Mouse (Mus musculus): ENCODE measurements around the gene Prkcd.

Prkcd gene

DNA sequence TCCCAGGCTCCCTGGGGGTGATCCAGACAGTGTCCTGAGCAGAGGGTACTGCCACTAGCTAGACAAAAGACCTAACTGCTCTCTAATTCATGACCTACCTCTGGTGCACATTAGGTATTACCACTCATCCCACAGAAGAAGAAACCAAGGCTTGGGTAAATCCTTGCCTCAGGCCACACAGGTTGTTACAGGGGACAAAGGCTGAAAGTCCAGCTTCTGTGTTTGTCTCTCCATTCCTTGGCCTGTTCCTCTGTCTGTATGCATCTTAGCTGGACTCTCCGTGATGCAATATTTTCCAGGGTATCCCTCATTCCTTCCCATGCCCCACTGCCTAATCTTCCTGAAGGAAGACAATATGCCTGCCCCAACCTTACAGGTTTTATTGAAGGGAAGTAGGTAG, 8.4 kb upstream of the Prkcd start:
- no peak for DNase-seq (ENCODE audit: low spot score)

DNA sequence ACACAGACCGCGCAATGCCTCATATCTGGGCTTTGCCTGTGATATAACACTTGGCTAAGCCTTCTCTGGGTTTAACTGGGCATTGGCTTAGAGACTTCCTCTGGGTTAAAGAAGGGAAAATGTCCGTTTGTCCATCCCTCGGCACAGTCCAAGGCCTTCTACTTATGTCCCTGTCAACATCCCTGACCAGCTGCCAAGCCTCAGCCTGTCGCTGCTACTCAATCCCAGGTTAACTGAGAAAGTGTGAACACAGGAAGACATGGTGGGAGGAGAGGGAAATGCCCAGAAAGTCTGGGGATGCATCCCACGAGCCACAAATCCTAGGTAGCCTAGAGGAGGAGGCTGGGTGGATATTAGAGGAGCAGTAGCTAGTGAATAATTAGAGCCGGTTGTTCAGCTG, 7.7 kb upstream of the Prkcd start:
- DNase-seq (ENCODE audit: low spot score) = no peak

DNA sequence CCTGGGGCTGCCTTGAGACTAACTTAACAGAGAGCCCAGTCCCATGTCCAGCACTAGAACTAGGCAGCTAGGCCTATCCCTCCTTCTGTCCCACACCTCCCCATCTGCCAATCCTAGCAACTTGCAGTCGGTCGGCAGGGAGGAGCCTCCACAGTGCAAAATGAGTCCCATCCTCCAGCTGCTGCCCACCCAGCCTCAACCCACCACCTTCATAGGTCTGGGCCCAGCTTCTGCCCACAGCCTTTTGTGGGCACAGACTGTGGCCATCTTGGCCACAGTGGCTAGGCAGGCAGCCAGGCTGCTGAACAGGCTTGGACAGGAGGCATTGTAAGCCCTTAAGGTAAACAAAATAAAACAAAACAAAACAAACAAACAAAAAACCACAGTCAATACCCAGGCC, 5.8 kb upstream of the Prkcd start:
- no peak for DNase-seq (ENCODE audit: low spot score)

DNA sequence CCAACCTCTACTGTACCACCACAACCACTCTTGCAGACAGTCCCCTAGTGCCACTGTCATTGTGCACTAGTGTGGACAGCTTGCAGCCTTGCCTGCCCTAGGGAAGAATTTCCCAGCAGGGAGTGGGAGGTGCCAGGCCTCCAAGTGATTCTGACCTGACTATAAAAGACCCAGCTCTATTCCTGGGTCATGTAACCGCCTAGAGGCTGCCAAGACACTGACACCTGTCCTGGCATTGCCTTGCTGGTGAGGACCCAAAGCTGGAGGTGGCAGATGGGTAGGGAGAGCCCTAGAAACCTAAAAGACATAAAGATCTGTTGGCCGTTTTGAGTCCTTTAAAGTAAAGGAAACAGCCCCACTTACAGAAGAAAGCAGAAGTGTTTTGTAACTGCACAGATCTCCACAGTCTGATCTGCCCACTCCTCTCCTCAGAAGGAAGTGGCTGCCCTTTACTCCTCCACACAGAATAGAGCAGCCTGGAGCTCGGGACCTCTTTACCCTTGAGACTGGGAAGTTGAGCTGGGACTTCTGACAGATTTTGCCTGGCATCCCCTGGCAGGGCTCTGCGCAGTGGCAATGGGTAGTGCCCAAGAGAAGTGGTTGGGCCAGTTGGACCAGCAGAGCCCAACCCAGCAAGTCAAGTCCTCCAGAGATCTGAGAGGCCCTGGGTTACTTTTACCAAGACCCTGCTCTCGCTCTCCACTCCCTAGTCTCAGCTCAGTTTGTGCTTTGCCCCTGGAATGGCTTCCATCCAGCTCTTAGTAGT, 5.0 kb upstream of the Prkcd start:
- no peak for DNase-seq (ENCODE audit: low spot score)

DNA sequence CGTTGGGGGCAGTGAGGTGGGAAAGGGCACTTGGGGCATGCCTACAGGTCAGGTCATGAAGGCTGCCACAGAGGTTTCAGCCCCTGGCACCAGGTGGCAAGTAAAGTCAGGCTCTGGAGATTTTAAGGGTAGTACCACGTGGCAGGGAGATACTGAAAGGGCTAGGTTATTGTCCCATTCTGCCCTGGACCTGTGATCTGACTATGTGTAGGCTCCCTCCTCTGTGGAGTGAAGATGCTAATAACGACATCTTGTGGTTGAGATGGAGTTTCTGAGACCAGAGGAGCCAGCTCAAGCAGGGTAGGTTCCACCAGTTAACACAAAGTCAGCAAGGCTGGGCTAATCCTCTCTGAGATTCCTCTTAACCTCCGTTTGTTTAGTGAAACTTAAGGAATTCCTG, 3.8 kb upstream of the Prkcd start:
- DNase-seq (ENCODE audit: low spot score) = no peak

DNA sequence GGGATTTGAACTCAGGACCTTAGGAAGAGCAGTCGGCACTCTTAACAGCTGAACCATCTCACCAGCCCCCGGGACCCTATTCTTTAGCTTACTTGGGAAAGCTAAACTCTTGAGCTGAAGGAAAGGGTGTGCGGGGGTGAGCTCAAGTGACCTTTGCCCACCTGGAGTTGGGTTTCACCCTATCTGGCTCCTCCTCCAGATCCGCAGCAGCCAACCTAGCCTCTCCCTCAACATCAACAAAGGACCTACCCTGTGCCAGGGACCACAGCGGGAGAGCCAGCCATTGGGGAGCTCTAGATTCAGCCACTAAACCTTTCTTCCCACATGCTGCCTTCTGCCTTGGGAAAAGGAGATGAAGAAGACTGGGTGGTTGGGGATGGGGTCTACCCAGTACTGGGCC, 2.2 kb upstream of the Prkcd start:
- DNase-seq (ENCODE audit: low spot score) = no peak

DNA sequence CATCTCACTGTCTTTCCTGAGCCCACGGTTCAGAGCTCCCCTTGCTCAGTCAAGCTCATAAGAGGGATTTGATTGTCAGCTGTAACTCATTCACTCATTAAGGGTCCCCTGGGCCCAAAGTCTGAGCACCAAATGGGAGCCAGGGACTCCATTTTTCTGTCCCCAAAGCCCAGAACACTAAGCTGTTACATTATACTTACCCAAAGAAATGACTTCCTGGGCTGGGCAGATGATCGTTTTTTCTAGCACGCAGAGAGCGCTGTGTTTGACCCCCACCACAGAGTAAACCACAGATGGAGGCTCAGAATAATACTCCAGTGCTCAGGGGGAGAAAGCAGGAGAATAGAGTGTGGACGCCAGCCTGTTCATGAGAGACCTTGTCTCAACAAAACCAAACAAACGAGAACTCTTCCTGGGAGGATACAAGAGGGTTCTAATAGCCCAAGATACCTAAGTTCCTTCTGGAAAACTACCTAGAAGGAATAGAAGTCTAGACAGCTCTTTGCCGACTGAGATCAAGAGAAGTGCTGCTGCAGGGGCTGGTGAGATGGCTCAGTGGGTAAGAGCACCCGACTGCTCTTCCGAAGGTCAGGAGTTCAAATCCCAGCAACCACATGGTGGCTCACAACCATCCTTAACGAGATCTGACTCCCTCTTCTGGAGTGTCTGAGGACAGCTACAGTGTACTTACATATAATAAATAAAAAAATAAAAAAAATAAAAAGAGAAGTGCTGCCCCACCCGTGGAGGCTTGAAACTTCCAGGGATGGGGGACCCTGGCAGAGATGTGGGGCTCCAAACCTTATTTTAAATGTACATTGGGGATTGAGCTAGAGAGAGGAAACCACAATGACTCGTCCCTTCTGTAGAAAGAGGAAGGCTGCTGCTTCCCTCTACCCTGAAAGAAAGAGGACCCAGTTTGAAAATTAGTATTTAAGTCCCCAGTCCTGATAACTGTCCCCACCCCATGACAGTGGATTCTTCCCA, 1.0 kb upstream of the Prkcd start:
- DNase-seq (ENCODE audit: low spot score) = no peak

DNA sequence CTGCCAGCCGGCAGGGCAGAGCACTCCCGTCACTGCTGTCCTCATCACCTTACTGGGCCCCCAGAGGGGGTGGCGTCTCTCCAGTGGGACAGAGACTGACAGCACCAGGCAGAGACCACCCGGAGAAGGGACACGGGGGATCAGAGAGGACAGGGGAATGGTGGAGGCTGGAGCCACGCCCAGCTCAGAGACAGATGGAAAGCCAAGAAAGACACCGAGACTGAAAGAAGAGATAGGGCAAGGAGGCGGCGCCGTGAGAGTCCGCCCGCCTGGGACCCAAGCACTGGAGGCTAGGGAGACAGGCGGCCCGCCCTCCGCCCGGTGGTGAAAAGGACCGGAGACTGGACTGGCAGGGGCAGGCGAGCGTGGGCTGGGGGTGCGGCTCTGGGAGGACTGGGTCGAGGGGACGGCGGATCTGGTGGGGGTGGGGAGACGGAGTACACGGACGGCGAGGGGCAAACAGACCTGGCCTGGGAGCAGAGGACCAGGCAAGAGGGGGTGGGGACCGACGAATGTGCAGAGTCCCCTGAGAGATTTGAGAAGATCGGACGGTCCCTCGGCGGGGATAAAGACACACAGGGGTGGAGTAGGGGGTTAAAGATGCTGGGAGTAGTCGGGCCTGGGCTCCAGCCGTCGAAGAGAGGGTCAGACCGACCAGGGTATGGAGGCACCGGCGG, 741 bp downstream of the Prkcd start:
- DNase-seq (ENCODE audit: low spot score) = peak; percentile 69

DNA sequence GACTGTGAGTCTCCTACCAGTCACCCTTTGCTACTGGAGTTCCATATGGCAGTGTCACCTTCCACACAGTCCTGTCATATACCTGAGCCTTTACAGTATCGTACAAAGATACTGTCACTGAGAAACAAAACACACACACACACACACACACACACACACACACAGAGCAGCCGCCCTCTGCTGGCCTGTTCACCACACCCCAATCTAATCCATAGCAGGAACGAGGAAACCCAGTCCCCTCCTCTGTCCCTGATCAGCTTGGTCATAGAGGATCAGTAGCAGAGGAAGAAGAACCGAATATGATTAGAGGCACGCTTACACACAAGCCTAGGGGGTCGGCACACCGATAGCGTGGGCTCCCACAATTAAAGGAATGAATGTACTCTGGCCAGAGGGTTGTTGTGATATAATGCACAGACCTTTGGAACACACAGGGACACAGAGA, 1.7 kb downstream of the Prkcd start:
- DNase-seq (ENCODE audit: low spot score) = no peak

DNA sequence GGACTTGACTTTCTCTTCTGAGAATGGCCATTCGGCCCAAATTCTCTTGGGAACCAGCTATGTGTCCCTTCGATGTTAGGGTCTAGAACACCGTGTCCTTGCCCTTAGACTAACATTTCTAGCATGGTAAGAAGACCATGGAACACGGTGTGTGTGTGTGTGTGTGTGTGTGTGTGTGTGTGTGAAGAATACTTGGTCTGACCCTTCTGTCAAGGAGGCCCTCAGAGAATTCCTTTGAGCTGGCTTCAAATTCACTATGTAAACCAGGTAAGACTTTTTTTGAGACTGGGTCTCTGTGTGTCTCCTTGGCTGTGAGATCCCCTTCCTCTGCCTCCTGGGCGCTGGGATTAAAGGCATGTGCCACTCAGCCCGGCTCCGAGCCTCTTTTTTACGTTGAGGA, 3.5 kb downstream of the Prkcd start:
- DNase-seq (ENCODE audit: low spot score) = no peak

DNA sequence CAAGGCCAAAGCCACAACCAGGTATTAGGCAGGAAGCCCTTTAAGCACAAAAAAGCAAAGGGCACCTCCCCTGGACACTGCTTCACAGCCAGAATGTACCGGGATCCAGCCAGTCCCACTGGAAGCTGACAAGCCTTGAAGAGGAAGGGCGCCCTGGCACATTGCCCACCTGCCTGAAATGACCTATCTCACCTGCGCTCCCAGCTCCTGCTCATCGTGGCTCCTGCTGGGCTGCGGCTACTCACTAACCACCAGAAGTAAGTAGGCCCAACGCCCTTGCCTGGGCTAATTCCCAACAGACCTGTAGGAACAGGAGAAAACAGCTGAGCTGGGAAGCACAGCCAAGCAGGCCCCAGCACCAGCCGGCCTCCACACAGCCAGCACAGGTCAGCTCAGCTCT, 3.9 kb downstream of the Prkcd start:
- DNase-seq (ENCODE audit: low spot score) = no peak

DNA sequence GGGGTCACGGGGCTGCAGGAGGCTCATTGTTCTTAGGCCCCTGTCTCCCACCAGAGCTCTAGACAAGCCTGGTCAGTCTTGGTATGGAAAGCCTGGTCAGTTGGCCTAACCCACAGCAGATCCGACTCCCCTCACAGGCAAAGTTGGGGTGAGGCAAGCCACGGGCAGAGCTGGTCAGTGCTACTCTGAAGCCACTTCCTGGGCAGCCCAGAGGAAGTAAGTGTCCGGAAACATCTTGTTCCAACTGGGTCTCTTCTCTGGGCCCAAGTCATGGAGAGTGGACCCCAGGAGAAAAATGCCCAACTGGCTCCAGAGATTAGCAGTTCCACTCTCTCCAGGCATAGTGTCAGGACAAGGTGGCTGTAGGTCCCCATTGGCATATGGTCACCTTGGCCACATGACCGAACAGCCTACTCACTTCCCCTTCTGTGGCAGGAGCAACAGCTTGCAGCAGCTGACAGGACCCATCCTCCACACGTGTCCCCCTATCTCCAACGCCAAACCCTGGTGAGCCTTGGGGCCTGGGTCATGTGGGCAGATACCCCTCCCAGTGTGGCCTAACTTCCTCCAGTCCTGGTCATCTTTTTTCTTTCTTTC, 5.9 kb downstream of the Prkcd start:
- no peak for DNase-seq (ENCODE audit: low spot score)

DNA sequence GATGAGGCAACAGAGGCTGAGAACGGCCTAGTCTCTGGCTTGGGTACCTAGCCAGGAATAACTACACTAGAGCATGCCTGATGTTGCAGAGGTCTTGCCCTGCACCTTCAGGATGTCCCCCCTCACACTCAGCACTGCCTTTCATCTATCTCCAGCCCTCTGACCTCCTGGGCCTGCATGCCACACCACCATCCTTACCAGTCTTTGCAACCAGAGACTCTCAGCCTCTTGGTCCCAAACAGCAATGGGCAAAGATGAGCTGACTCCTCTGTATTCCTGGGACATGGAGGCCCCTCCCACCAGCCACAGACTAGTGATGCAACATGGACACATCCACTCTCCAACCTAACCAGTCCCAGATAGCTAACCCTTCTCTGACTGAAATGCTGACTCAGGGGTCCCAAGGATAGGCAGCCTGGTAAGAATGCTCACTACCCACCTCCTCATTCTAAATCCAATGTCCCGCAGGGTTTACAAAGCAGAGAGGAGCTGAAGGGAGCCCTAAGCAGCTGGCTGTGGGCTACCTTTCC, 7.2 kb downstream of the Prkcd start:
- DNase-seq (ENCODE audit: low spot score) = no peak

DNA sequence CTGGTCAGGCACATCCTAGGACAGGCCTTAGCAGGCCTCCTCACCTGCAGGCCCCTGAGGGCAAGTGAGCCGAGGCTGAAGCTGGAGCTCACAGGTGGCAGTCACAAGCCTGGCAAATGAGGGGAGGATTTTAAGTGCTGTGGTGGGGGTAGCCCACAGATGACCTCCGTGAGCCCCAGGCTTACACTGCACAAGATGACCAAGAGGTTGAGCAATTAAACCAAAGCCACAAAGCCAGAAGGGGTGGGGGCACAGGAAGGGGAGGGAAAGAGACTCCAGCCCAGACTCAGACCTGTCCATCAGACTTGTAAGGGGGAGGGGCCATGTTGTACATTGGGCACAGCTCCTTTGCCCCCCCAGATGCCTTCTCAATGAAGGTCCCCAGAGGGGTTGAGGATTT, 9.3 kb downstream of the Prkcd start:
- DNase-seq (ENCODE audit: low spot score) = no peak

DNA sequence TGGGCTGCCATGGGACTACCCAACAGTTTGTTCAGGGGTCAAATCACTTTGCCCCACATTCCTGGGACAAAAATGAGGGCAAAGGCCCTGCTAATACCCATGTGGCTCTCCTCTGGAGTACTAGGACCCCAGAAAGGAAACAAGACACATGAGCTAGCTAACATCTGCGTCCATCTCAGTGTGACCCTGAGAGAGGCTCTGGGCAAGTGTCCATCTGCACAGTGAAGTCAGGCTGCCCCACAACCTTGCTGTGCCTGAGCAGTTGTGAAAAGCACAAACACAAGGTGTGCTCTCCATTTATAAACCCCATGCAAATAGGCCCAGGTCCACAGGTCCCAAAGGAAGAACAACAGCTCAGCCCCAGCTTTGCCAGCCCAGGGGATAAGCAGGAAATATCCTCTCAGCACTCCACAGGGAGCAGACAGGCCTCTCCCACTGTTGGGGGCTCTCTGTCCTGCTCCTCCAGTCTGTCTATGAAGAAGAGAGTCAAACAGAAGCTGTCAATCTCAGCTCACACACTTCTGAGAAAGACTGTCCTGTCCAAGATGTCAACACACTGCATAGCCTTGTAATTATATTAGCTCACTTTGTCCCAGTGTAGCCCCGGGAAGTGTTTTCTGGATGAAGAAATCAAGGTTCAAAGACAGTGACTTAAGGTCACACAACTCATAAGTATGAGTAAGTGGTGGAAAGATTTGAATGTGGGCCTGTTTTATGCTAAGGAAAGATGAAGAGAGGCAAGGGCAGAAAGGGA, 12.9 kb downstream of the Prkcd start:
- no peak for DNase-seq (ENCODE audit: low spot score)

DNA sequence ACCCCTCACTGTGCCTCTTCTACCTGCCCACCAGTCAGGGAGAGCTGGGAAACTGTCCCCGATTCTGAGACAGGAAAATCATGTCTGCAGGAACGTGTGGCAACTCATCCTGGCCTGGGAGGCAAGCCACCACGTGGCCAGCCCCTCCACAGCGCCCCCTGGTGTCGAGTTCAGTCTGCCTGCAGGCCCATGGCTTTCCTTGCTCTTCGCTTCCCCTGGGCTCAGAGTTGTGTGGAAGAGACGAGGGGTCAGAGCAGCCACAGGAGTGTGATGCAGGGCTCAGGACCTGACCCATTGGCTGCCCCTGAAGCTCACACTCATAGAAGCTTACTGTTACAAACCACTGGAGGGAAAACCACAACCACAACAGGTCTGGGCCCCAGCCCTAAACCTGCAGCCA, 13.5 kb downstream of the Prkcd start:
- DNase-seq (ENCODE audit: low spot score) = peak; percentile 80

DNA sequence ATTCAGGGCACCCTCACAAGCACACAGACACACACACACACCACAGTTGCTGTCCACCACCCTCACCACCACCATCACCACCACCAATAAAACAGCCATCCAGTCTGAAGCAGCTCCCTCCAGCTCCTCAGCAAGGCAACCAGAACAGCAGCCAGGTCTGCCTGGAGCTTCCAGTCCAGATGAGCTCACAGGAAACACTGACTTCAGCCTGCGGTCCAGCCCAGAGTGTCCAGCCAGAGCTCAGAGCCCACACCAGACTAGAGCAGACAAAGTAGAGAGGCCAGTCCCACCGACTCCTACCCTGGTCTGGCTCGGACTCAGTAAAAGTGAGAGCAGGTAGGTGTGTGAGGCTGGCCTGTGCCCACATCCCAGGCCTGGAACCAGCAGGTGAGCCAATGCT, 15.1 kb downstream of the Prkcd start:
- no peak for DNase-seq (ENCODE audit: low spot score)

DNA sequence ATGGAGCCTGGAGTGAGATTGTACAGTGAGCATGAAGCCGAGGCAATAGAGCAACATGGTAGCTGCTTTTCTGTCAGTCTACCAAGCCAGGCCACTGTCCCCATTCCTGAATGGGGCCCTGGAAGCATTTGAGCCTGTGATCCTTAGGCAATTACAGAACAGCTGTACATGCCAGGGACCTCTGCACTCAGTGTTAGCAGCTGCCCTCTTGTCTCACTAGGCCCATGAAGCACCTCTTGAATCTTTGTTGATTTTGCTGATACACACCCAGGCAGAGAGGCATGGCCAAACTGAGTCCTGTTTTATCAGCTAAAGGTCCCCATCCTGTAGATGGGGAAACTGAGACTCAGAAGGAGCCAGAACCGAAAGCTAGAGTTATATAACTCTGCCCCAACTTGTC, 15.7 kb downstream of the Prkcd start:
- no peak for DNase-seq (ENCODE audit: low spot score)

DNA sequence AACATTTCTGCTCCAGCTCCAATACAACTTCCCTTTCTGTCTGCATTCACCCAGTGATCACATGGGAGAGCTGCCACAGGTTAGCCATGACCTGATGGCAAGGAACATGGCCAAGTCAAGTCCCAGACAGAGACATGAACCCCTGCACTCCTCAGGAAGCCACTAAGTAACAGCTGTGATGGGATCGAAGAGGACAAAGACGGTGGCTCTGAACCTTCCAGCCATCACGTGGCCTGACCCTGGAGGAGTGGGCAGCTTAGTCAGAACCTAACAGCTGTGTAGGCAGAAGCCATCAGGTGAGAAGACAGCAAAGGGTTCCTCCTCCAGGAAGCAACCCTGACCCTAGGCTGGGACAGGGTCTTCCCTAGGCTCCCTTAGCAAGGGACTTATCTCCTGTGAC, 16.5 kb downstream of the Prkcd start:
- no peak for DNase-seq (ENCODE audit: low spot score)

DNA sequence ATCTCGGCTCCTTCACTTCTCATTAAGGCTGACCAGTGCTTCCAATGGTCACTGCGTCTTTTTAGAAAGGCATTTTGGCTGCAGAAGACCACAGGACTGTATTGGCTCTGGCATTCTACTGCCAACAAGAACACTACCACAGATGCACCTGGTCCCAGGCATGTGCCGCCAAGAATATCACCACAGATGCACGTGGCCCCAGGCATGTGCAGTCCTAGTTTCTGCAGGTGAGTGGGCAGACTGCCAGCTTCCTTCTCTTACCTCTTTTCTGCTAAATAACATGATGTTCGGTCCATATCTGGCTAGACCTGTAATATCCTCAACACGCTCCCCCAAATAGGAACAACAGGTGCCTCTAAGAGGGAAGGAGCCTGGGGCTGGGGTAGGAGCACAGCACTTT, 17.8 kb downstream of the Prkcd start:
- DNase-seq (ENCODE audit: low spot score) = no peak

DNA sequence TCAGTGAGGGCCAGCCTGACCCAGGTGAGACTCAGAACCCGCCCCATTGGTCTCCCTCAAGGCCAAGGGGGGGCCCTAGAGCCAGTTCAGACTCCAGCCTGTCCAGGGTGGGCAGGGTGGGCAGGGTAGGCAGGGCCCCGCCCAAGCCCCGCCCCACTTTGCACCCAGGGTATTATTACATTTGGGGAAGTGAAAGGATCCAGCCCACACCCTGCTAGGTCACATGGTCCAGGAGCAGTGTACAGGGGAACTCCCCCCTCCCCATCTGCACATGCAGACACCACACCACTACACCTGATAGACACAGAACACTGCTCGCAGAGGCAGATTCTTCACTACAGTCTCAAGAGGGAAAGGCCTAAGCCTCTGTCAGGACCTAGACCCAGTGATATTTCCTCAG, 18.3 kb downstream of the Prkcd start:
- DNase-seq (ENCODE audit: low spot score) = no peak
